Mouse (Mus musculus) hindbrain, embryonic 11.5 days (tissue): Measurements from ENCODE around the gene Cavin1. TPM values are rescaled to one million over a fixed set of nuclear protein-coding genes. Genes with fewer than 3 reads are reported as not detected.
"Not testable (repeated sequence)": the region's sequence is repeated elsewhere in the genome, so short reads cannot be mapped to it uniquely, and the experiment has no call there.

Experiments
- ATAC-seq: fragments of 200-750 bp; cut with Nextera tagmentation; 2 replicates; pipeline ENCODE4 v1.8.0; 2017; ENCODE audit warnings: mild to moderate bottlenecking, moderate TSS enrichment, moderate library complexity; ENCODE audit not compliant: low FRiP score
- DNase-seq: peaks from one replicate; pipeline ENCODE4 v3.0.0-alpha.2; 2015; ENCODE audit warnings: low spot score
- H3K27ac ChIP-seq: fragments of 300-500 bp; sonication (generic); 2 replicates; pipeline ENCODE4 v1.5.1; 2014; ENCODE audit warnings: mild to moderate bottlenecking, low read depth, low read length
- H3K27me3 ChIP-seq: fragments of 300-500 bp; sonication (generic); 2 replicates; pipeline ENCODE4 v1.6.1; 2014; ENCODE audit warnings: mild to moderate bottlenecking, low read length, moderate library complexity, mixed read lengths; ENCODE audit not compliant: control insufficient read depth, insufficient read depth
- H3K36me3 ChIP-seq: fragments of 300-500 bp; sonication (generic); 2 replicates; pipeline ENCODE4 v1.6.1; 2014; ENCODE audit warnings: mild to moderate bottlenecking, low read length, moderate library complexity, mixed read lengths; ENCODE audit not compliant: control insufficient read depth, insufficient read depth
- H3K4me1 ChIP-seq: fragments of 300-500 bp; sonication (generic); replicated peaks from 2 replicates; pipeline ENCODE4 v1.6.1; 2014; ENCODE audit warnings: low read length, mixed read lengths; ENCODE audit not compliant: control insufficient read depth, insufficient read depth
- H3K4me2 ChIP-seq: fragments of 300-500 bp; sonication (generic); replicated peaks from 2 replicates; pipeline ENCODE4 v1.6.1; 2014; ENCODE audit warnings: mild to moderate bottlenecking, low read depth, low read length
- H3K4me3 ChIP-seq: fragments of 300-500 bp; sonication (generic); 2 replicates; pipeline ENCODE4 v1.5.1; 2014; ENCODE audit warnings: low read depth, low read length
- H3K9ac ChIP-seq: fragments of 300-500 bp; sonication (generic); 2 replicates; pipeline ENCODE4 v1.6.1; 2014; ENCODE audit warnings: low read depth, low read length
- H3K9me3 ChIP-seq: fragments of 300-500 bp; sonication (generic); 2 replicates; pipeline ENCODE4 v1.6.1; 2016; ENCODE audit warnings: low read length; ENCODE audit not compliant: control insufficient read depth
- WGBS: fragments of 180-500 bp; shearing (Covaris S2); extraction: QIAGEN DNeasy Blood & Tissue Kit; methylation state at CpG from one replicate; pipeline ENCODE4 v1.1.7; 2014; 5-methylcytosine and 5-hydroxymethylcytosine counted together
- polyA plus RNA-seq: library from polyadenylated mRNA; unstranded; fragments of >200 nt; fragmentation: Nextera tagmentation; extraction: Ambion mirVana; gene quantifications from 2 replicates; pipeline ENCODE4 v1.2.1, GENCODE M21; 2014

The Cavin1 gene
- polyA plus RNA-seq = 11.9 and 13.2 TPM in 2 replicates

- Histone ChIP-seq H3K36me3 (no peaks in the 10 kb centered on the region), H3K4me2 (peak within 1 kb of the TSS; percentile 43), H3K9me3 (no peaks in the 10 kb centered on the region), H3K27ac (no peak within 1 kb of the TSS), H3K4me1 (peaks cover 4% of the 10 kb centered on the region; the same call in 1 of the 2 replicates), H3K9ac (0 out of 2 replicates have a peak within 1 kb of the TSS, but pooled peaks have one; percentile 12), H3K4me3 (peak within 1 kb of the TSS; percentile 33), H3K27me3 (peaks cover 43% of the 10 kb centered on the region)
- ATAC-seq (no peak), DNase-seq (no peak)
- WGBS = 2% methylated on average over 20 of the region's 20 CpGs
Measured at GRCm38 (mm10) chr11:100970557-100970937, at the start of gene Cavin1. Cavin1 (minus strand) TSS chr11:100970887.

- Histone ChIP-seq H3K4me2 (no peak overlapping the region), H3K27ac (no peak overlapping the region), H3K36me3 (no peaks in the 10 kb centered on the region), H3K4me1 (no peaks in the 10 kb centered on the region), H3K9me3 (no peaks in the 10 kb centered on the region), H3K27me3 (no peaks in the 10 kb centered on the region), H3K9ac (no peak overlapping the region), H3K4me3 (no peak overlapping the region)
- WGBS = 88% methylated on average over 6 of the region's 6 CpGs
- ATAC-seq (no peak), DNase-seq (no peak)
Measured at GRCm38 (mm10) chr11:101011641-101012040, 41.0 kb upstream of the Cavin1 start.

GRCm38 (mm10) chr11:101009888-101010784 is 39.4 kb upstream of the Cavin1 start:
- Histone ChIP-seq H3K9ac (peak overlapping the region; percentile 66), H3K4me1 (no peaks in the 10 kb centered on the region), H3K36me3 (no peaks in the 10 kb centered on the region), H3K4me3 (peak overlapping the region; percentile 74), H3K27me3 (no peaks in the 10 kb centered on the region), H3K9me3 (no peaks in the 10 kb centered on the region), H3K4me2 (peak overlapping the region; percentile 75), H3K27ac (peak overlapping the region; percentile 80)
- peak; percentile 33; the same call in 1 of the 2 replicates for ATAC-seq
- 13% methylated on average over 29 of the region's 29 CpGs for WGBS
- peak; percentile 33 for DNase-seq

GRCm38 (mm10) chr11:101009046-101009887 is 38.6 kb upstream of the Cavin1 start, which contains the start of gene Atp6v0a1:
Atp6v0a1 (plus strand) TSS chr11:101009452.
- Histone ChIP-seq H3K27ac (peak within 1 kb of the TSS; percentile 80), H3K4me3 (peak within 1 kb of the TSS; percentile 74), H3K27me3 (no peaks in the 10 kb centered on the region), H3K9me3 (no peaks in the 10 kb centered on the region), H3K4me2 (peak within 1 kb of the TSS; percentile 75), H3K4me1 (no peaks in the 10 kb centered on the region), H3K36me3 (no peaks in the 10 kb centered on the region), H3K9ac (peak within 1 kb of the TSS; percentile 66)
- WGBS = under 1% methylated on average over 44 of the region's 44 CpGs
- ATAC-seq (peak; percentile 100), DNase-seq (peak; percentile 97)

- ATAC-seq (no peak), DNase-seq (no peak)
- Histone ChIP-seq H3K4me1 (no peaks in the 10 kb centered on the region), H3K9me3 (no peaks in the 10 kb centered on the region), H3K36me3 (no peaks in the 10 kb centered on the region), H3K27me3 (no peaks in the 10 kb centered on the region), H3K4me2 (peak overlapping the region; percentile 75), H3K9ac (peak overlapping the region; percentile 21; the same call in 1 of the 2 replicates), H3K27ac (peak overlapping the region; percentile 80; the same call in 1 of the 2 replicates), H3K4me3 (peak overlapping the region; percentile 74)
- WGBS = 53% methylated on average over 14 of the region's 14 CpGs
Measured at GRCm38 (mm10) chr11:101008206-101009045, 37.7 kb upstream of the Cavin1 start.

GRCm38 (mm10) chr11:101003025-101003685 is 32.5 kb upstream of the Cavin1 start:
- no peak overlapping the region for H3K9ac ChIP-seq
- no peaks in the 10 kb centered on the region for H3K9me3 ChIP-seq
- no peak overlapping the region for H3K4me2 ChIP-seq
- H3K4me3 ChIP-seq = no peak overlapping the region
- H3K27me3 ChIP-seq = no peaks in the 10 kb centered on the region
- no peaks in the 10 kb centered on the region for H3K4me1 ChIP-seq
- ATAC-seq (no peak), DNase-seq (no peak)
- no peak overlapping the region for H3K27ac ChIP-seq
- 40% methylated on average over 3 of the region's 3 CpGs for WGBS
- H3K36me3 ChIP-seq = no peaks in the 10 kb centered on the region

GRCm38 (mm10) chr11:101001875-101002552 is 31.3 kb upstream of the Cavin1 start:
- not testable (repeated sequence) for H3K4me2 ChIP-seq, H3K27ac ChIP-seq, H3K4me3 ChIP-seq, DNase-seq, H3K9me3 ChIP-seq, H3K4me1 ChIP-seq, H3K27me3 ChIP-seq, H3K9ac ChIP-seq, H3K36me3 ChIP-seq, ATAC-seq
- WGBS = 82% methylated on average over 5 of the region's 6 CpGs
